Mouse (Mus musculus) CH12.LX (cell line): Measurements from ENCODE around the gene Ccdc188.

Experiments used
- CTCF ChIP-seq, 2 experiments: IDR thresholded peaks in 1 of 2; conservative IDR thresholded peaks in 1 of 2; 2 replicates each; pipeline ENCODE4 v1.5.1; 2011 to 2012; ENCODE audit warnings: low read depth in 2 of 2, low read length in 2 of 2, improper control_type of control experiment in 1 of 2, inconsistent platforms in 1 of 2, mild to moderate bottlenecking in 1 of 2, moderate library complexity in 1 of 2
- E2F4 ChIP-seq: IDR thresholded peaks from 2 replicates; pipeline ENCODE4 v1.6.1; 2011; ENCODE audit warnings: low read depth, low read length, improper control_type of control experiment; ENCODE audit not compliant: insufficient replicate concordance

- TF ChIP-seq CTCF (conservative IDR thresholded peaks at IDR 0.05 in 1 of 2, IDR thresholded peaks at IDR 0.05 in 1 of 2; ENCODE audit: low read depth in 2 of 2, low read length in 2 of 2) = no peak
- TF ChIP-seq E2F4 = no peak
These were observed 31.8 kb upstream of the Ccdc188 start for GRCm38 (mm10) chr16:18185715-18186449.
